10 mouse cellular contexts compared by ENCODE assay signal in genomic region chr2:93964494-93965160, GRCm38 (mm10). TPM values are rescaled to one million over a fixed set of nuclear protein-coding genes. Genes with fewer than 3 reads are reported as not detected.
DNase-seq lines count a peak whose midpoint lies in the region; ATAC-seq lines count a peak whose summit lies in the region.
"Had no signal": no experiment of that assay in that cellular context is flagged by ENCODE, and none has a peak within 500 bp of the region (broad histone marks: within the 10 kb centered on the region; RNA-seq: fewer than 3 reads in every experiment).

No protein-coding gene starts in this region.

- peak; percentile 54 for DNase-seq in cerebellum, adult 9-10 months
- no peak for DNase-seq in cerebellum, adult 8-10 months
- peak; percentile 72 for DNase-seq in midbrain, embryonic 11.5 days (ENCODE audit: low spot score, missing footprints)
- no peak for DNase-seq in midbrain, embryonic 10.5 days (ENCODE audit: low spot score)
- DNase-seq in adrenal gland, postnatal 10 days = no peak

- no peaks in the 10 kb centered on the region for H3K36me3 ChIP-seq in midbrain, embryonic 11.5 days (ENCODE audit: control insufficient read depth, insufficient read depth, low read length)
- no peaks in the 10 kb centered on the region for H3K36me3 ChIP-seq in midbrain, embryonic 10.5 days
- H3K36me3 ChIP-seq in hindbrain, embryonic 16.5 days (ENCODE audit: control insufficient read depth, insufficient read depth, low read length) = no peaks in the 10 kb centered on the region
- no peaks in the 10 kb centered on the region for H3K36me3 ChIP-seq in midbrain, embryonic 16.5 days (ENCODE audit: control insufficient read depth, insufficient read depth, low read length)
- H3K36me3 ChIP-seq in intestine, embryonic 15.5 days = no peaks in the 10 kb centered on the region
- H3K36me3 ChIP-seq: limb, embryonic 12.5 days had no signal

- H3K4me3 ChIP-seq in midbrain, embryonic 11.5 days (ENCODE audit: low read depth, low read length) = no peak overlapping the region
- H3K4me3 ChIP-seq in midbrain, embryonic 10.5 days = no peak overlapping the region
- no peak overlapping the region for H3K4me3 ChIP-seq in hindbrain, embryonic 16.5 days (ENCODE audit: low read length)
- no peak overlapping the region for H3K4me3 ChIP-seq in midbrain, embryonic 16.5 days (ENCODE audit: low read depth, low read length)
- H3K4me3 ChIP-seq in intestine, embryonic 15.5 days (replicated peaks) = no peak overlapping the region
- H3K4me3 ChIP-seq: limb, embryonic 12.5 days had no signal

- H3K9ac ChIP-seq in midbrain, embryonic 11.5 days (ENCODE audit: low read length) = no peak overlapping the region
- peak overlapping the region; percentile 31; the same call in 1 of the 2 replicates for H3K9ac ChIP-seq in hindbrain, embryonic 16.5 days (ENCODE audit: low read depth, low read length)
- no peak overlapping the region for H3K9ac ChIP-seq in midbrain, embryonic 16.5 days (ENCODE audit: low read depth, low read length)
- H3K9ac ChIP-seq in intestine, embryonic 15.5 days = no peak overlapping the region
- H3K9ac ChIP-seq: limb, embryonic 12.5 days had no signal

- H3K4me2 ChIP-seq in midbrain, embryonic 11.5 days = no peak overlapping the region
- no peak overlapping the region for H3K4me2 ChIP-seq in hindbrain, embryonic 16.5 days (ENCODE audit: low read length)
- no peak overlapping the region for H3K4me2 ChIP-seq in midbrain, embryonic 16.5 days (ENCODE audit: low read length)
- no peak overlapping the region for H3K4me2 ChIP-seq in intestine, embryonic 15.5 days (replicated peaks)
- H3K4me2 ChIP-seq: limb, embryonic 12.5 days had no signal

- 52% methylated on average over 7 of the region's 7 CpGs for WGBS in midbrain, embryonic 11.5 days
- 65% methylated on average over 7 of the region's 7 CpGs for WGBS in midbrain, embryonic 10.5 days
- 38% methylated on average over 7 of the region's 7 CpGs for WGBS in hindbrain, embryonic 16.5 days
- 27% methylated on average over 7 of the region's 7 CpGs for WGBS in midbrain, embryonic 16.5 days
- WGBS in intestine, embryonic 15.5 days = 54% methylated on average over 7 of the region's 7 CpGs

- no peak overlapping the region for H3K27ac ChIP-seq in midbrain, embryonic 11.5 days (ENCODE audit: low read depth, low read length)
- no peak overlapping the region for H3K27ac ChIP-seq in midbrain, embryonic 10.5 days (replicated peaks)
- no peak overlapping the region for H3K27ac ChIP-seq in hindbrain, embryonic 16.5 days (ENCODE audit: low read depth, low read length)
- no peak overlapping the region for H3K27ac ChIP-seq in midbrain, embryonic 16.5 days (ENCODE audit: low read length)
- H3K27ac ChIP-seq in intestine, embryonic 15.5 days = no peak overlapping the region
- H3K27ac ChIP-seq: limb, embryonic 12.5 days had no signal

- H3K4me1 ChIP-seq in midbrain, embryonic 11.5 days (ENCODE audit: control insufficient read depth, insufficient read depth, low read length) = peaks cover 3% of the 10 kb centered on the region
- peaks cover 9% of the 10 kb centered on the region for H3K4me1 ChIP-seq in midbrain, embryonic 10.5 days
- H3K4me1 ChIP-seq in hindbrain, embryonic 16.5 days (ENCODE audit: control insufficient read depth, insufficient read depth, low read depth, low read length) = peaks cover 4% of the 10 kb centered on the region
- peaks cover 6% of the 10 kb centered on the region for H3K4me1 ChIP-seq in midbrain, embryonic 16.5 days (ENCODE audit: control insufficient read depth, insufficient read depth, low read length)
- H3K4me1 ChIP-seq in intestine, embryonic 15.5 days (replicated peaks) = no peaks in the 10 kb centered on the region
- H3K4me1 ChIP-seq: limb, embryonic 12.5 days had no signal

- H3K9me3 ChIP-seq in midbrain, embryonic 11.5 days (ENCODE audit: control insufficient read depth, low read length) = no peaks in the 10 kb centered on the region
- H3K9me3 ChIP-seq in midbrain, embryonic 10.5 days (replicated peaks) = no peaks in the 10 kb centered on the region
- H3K9me3 ChIP-seq in hindbrain, embryonic 16.5 days (ENCODE audit: control insufficient read depth, low read length) = no peaks in the 10 kb centered on the region
- no peaks in the 10 kb centered on the region for H3K9me3 ChIP-seq in midbrain, embryonic 16.5 days (replicated peaks; ENCODE audit: control insufficient read depth, low read length, poor library complexity, severe bottlenecking)
- H3K9me3 ChIP-seq in intestine, embryonic 15.5 days = no peaks in the 10 kb centered on the region
- H3K9me3 ChIP-seq: limb, embryonic 12.5 days had no signal

- peak; percentile 38 for ATAC-seq in midbrain, embryonic 11.5 days (ENCODE audit: low FRiP score)
- ATAC-seq in hindbrain, embryonic 16.5 days = peak; percentile 66
- peak; percentile 60 for ATAC-seq in midbrain, embryonic 16.5 days
- no peak for ATAC-seq in intestine, embryonic 15.5 days

- no peaks in the 10 kb centered on the region for H3K27me3 ChIP-seq in midbrain, embryonic 11.5 days (ENCODE audit: control insufficient read depth, insufficient read depth, low read length)
- 0 out of 2 replicates have a peak, but pooled peaks cover under 1% of the 10 kb centered on the region for H3K27me3 ChIP-seq in midbrain, embryonic 10.5 days (ENCODE audit: low read depth, poor library complexity, severe bottlenecking)
- no peaks in the 10 kb centered on the region for H3K27me3 ChIP-seq in hindbrain, embryonic 16.5 days (replicated peaks; ENCODE audit: control insufficient read depth, insufficient read depth, low read length)
- no peaks in the 10 kb centered on the region for H3K27me3 ChIP-seq in midbrain, embryonic 16.5 days (ENCODE audit: control insufficient read depth, insufficient read depth, low read depth, low read length)
- no peaks in the 10 kb centered on the region for H3K27me3 ChIP-seq in intestine, embryonic 15.5 days (replicated peaks)

RNA-seq across cellular contexts. Expression of gene Gm13889, which starts 7.6 kb away (rescaled TPM):
- 1.7 and 1.9 TPM in 2 replicates for polyA plus RNA-seq in midbrain, embryonic 11.5 days (2014; fragmentation: Nextera tagmentation; extraction: Ambion mirVana)
- polyA plus RNA-seq in midbrain, embryonic 10.5 days (2016; fragmentation: Nextera tagmentation; extraction: Ambion mirVana) = 1.4 and 1.6 TPM in 2 replicates
- 7.1 and 7.4 TPM in 2 replicates for polyA plus RNA-seq in hindbrain, embryonic 16.5 days (2015; fragmentation: Nextera tagmentation; extraction: Ambion mirVana)
- polyA plus RNA-seq in midbrain, embryonic 16.5 days (2015; fragmentation: Nextera tagmentation; extraction: Ambion mirVana) = 5.3 and 5.8 TPM in 2 replicates
- total RNA-seq in adrenal gland, postnatal 10 days (2021) = 10 to 100 TPM; 22.9 to 43.6 TPM
- polyA plus RNA-seq in intestine, embryonic 15.5 days (2015; fragmentation: Nextera tagmentation; extraction: Ambion mirVana) = 14.4 and 16.4 TPM in 2 replicates
- total RNA-seq: monocyte, adult 5-6 weeks had no signal

RNA-seq across cellular contexts. Expression of gene Gm27027, which starts 31.5 kb away (rescaled TPM):
- not detected in 2 replicates for polyA plus RNA-seq in midbrain, embryonic 11.5 days (2014; fragmentation: Nextera tagmentation; extraction: Ambion mirVana)
- not detected in 2 replicates for polyA plus RNA-seq in midbrain, embryonic 10.5 days (2016; fragmentation: Nextera tagmentation; extraction: Ambion mirVana)
- not detected in 2 replicates for polyA plus RNA-seq in hindbrain, embryonic 16.5 days (2015; fragmentation: Nextera tagmentation; extraction: Ambion mirVana)
- not detected in 2 replicates for polyA plus RNA-seq in midbrain, embryonic 16.5 days (2015; fragmentation: Nextera tagmentation; extraction: Ambion mirVana)
- total RNA-seq in adrenal gland, postnatal 10 days (2021) = not detected
- not detected in 2 replicates for polyA plus RNA-seq in intestine, embryonic 15.5 days (2015; fragmentation: Nextera tagmentation; extraction: Ambion mirVana)
- total RNA-seq: monocyte, adult 5-6 weeks had no signal
- polyA plus RNA-seq: limb, embryonic 12.5 days had no signal

RNA-seq across cellular contexts. Expression of gene Alkbh3, which starts 46.0 kb away (rescaled TPM):
- 50.8 and 51.3 TPM in 2 replicates for polyA plus RNA-seq in midbrain, embryonic 11.5 days (2014; fragmentation: Nextera tagmentation; extraction: Ambion mirVana)
- 47.8 and 51.5 TPM in 2 replicates for polyA plus RNA-seq in midbrain, embryonic 10.5 days (2016; fragmentation: Nextera tagmentation; extraction: Ambion mirVana)
- polyA plus RNA-seq in hindbrain, embryonic 16.5 days (2015; fragmentation: Nextera tagmentation; extraction: Ambion mirVana) = 43.6 and 44.7 TPM in 2 replicates
- polyA plus RNA-seq in midbrain, embryonic 16.5 days (2015; fragmentation: Nextera tagmentation; extraction: Ambion mirVana) = 46.2 and 46.4 TPM in 2 replicates
- 10 to 100 TPM; 57.2 to 67.8 TPM for total RNA-seq in adrenal gland, postnatal 10 days (2021)
- polyA plus RNA-seq in intestine, embryonic 15.5 days (2015; fragmentation: Nextera tagmentation; extraction: Ambion mirVana) = 63.6 and 72.2 TPM in 2 replicates

Comparison
In these comparisons a context has a peak if more than half of its experiments do, and no peak if none do; other contexts are left out.
1. DNase-seq: peak in cerebellum, adult 9-10 months (single experiment) and midbrain, embryonic 11.5 days (single experiment); none in cerebellum, adult 8-10 months (single experiment), midbrain, embryonic 10.5 days (single experiment) and adrenal gland, postnatal 10 days (single experiment).